Mouse (Mus musculus): ENCODE results near the gene Agbl4. TPM values are rescaled to one million over a fixed set of nuclear protein-coding genes. Genes with fewer than 3 reads are reported as not detected.

Gene Agbl4
- polyA plus RNA-seq, 1 experiment from 2014 or later, result 2.7 TPM

DNA sequence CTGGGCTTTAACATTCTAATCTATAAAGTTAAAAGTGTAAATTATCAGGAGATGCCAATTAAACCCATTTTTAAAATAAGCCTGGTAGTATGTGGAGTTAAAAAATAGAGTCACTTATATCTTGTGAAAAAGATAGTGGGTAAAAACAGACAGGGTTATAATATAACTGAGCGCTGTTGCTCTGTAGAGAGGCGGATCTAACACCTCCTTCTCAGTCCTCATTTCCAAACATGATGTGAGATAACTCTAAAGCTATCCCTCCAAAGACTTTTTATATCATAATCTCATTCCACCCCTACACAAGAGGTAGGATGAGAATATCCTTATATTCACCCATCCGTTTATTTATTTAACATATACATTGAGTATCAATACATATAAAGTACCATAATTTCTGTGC lies 669.9 kb downstream of the Agbl4 start:
- Histone ChIP-seq H3K36me3 (ENCODE audit: control insufficient read depth, insufficient read depth) (no peaks in the 10 kb centered on the region), H3K4me2 (ENCODE audit: low read length) (no peak overlapping the region), H3K4me3 (replicated peaks; ENCODE audit: low read length) (no peak overlapping the region), H3K27me3 (replicated peaks; ENCODE audit: control insufficient read depth, insufficient read depth, low read length) (no peaks in the 10 kb centered on the region), H3K9ac (replicated peaks; ENCODE audit: low read depth, low read length) (no peak overlapping the region), H3K4me1 (replicated peaks; ENCODE audit: control insufficient read depth, insufficient read depth, low read length) (no peaks in the 10 kb centered on the region), H3K27ac (ENCODE audit: low read length) (no peak overlapping the region), H3K9me3 (ENCODE audit: control insufficient read depth, low read length) (no peaks in the 10 kb centered on the region)
- no peak for ATAC-seq
- 90% methylated on average over 3 of the region's 3 CpGs for WGBS

DNA sequence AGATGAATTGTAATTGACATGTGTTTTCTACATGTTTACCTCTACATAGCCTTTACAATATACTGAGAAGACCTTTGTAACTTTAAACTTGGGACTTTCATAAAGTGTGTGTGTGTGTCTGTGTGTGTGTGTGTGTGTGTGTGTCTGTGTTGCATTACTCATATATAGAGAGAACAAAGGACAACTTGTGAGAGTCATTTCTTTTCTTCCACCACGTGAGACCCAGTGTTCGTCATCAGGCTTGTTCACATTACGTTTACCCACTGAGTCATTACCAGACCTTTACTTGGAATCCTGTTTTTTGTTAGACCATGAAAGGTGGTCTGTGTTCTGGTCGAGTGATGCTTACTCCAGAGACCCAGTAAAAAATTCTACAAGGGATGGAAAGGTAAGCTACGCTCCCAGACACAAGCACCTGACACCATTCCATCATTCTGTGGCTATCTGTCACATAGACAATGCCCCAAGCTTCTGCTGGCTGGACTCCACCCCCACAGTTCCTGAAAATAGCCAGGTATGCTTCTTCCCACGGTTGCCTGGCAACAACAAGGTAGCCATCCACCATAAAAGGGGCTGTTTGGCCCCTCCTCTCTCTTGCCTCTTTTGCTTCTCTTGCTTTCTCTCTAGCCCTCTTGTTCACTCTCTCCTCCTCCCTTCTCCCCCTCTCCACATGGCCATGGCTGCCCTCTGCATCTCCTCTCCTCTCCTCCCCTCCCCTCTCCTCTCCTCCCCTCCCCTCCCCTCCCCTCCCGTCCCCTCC lies 676.5 kb downstream of the Agbl4 start:
- H3K4me3 ChIP-seq (replicated peaks; ENCODE audit: low read length), result no peak overlapping the region
- H3K27me3 ChIP-seq (replicated peaks; ENCODE audit: control insufficient read depth, insufficient read depth, low read length), result no peaks in the 10 kb centered on the region
- no peaks in the 10 kb centered on the region for H3K9me3 ChIP-seq (ENCODE audit: control insufficient read depth, low read length)
- 62% methylated on average over 6 of the region's 7 CpGs for WGBS
- no peak overlapping the region for H3K27ac ChIP-seq (ENCODE audit: low read length)
- ATAC-seq, result no peak
- no peak overlapping the region for H3K9ac ChIP-seq (replicated peaks; ENCODE audit: low read depth, low read length)
- no peaks in the 10 kb centered on the region for H3K36me3 ChIP-seq (ENCODE audit: control insufficient read depth, insufficient read depth)
- H3K4me2 ChIP-seq (ENCODE audit: low read length), result no peak overlapping the region
- H3K4me1 ChIP-seq (replicated peaks; ENCODE audit: control insufficient read depth, insufficient read depth, low read length), result no peaks in the 10 kb centered on the region

DNA sequence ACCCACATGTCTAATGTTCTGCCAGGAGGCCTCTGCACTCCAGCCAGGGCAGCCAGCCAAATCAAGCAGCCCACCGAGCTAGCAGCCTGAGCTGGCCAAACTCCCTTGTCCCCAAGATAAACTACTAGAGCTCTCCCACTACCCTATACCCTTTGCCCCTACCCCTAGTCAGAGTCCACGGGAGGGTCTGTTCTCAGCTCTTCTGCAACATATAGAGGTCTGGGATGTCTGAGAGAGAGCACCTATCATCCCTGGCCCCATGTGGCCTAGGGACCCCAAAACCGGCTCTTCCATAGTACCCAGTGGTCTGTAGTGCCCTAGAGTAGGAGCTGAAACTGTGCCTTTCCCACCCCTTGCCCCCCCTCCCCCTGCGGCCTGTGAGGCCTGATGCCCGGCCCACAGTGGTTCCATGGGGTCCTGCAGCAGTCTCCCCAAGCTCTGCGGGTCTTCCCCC lies 677.3 kb downstream of the Agbl4 start:
- ATAC-seq, result peak; percentile 52; the same call in 1 of the 2 replicates

DNA sequence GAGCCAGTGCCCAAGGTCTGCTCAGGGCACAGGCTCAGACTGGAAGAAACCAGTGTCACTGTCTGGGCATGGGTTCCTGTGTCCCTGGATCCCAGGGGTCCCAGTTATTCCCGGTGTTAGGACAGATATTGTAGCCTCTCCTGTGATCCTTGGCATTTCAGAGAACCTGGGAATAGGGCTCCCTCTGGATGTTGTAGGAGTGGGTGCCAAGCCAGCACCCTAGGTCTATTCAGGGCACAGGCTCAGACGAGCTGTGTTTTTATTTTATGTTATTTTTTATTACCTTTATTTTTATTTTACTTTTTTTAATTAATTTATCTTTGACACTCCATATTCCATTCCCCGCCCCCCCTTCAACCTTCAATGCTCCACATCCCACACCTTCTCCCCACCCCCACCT lies 680.3 kb downstream of the Agbl4 start:
- no peak for ATAC-seq
- no peak overlapping the region for H3K27ac ChIP-seq (ENCODE audit: low read length)
- H3K36me3 ChIP-seq (ENCODE audit: control insufficient read depth, insufficient read depth), result no peaks in the 10 kb centered on the region
- no peak overlapping the region for H3K9ac ChIP-seq (replicated peaks; ENCODE audit: low read depth, low read length)
- no peak overlapping the region for H3K4me2 ChIP-seq (ENCODE audit: low read length)
- no peak overlapping the region for H3K4me3 ChIP-seq (replicated peaks; ENCODE audit: low read length)
- H3K9me3 ChIP-seq (ENCODE audit: control insufficient read depth, low read length), result no peaks in the 10 kb centered on the region
- no peaks in the 10 kb centered on the region for H3K27me3 ChIP-seq (replicated peaks; ENCODE audit: control insufficient read depth, insufficient read depth, low read length)
- 93% methylated on average over 3 of the region's 3 CpGs for WGBS
- no peaks in the 10 kb centered on the region for H3K4me1 ChIP-seq (replicated peaks; ENCODE audit: control insufficient read depth, insufficient read depth, low read length)

More for the DNA sequence above, 677.3 kb downstream of the Agbl4 start:
- no peak overlapping the region for H3K27ac ChIP-seq (ENCODE audit: low read length)
- no peaks in the 10 kb centered on the region for H3K4me1 ChIP-seq (replicated peaks; ENCODE audit: control insufficient read depth, insufficient read depth, low read length)
- H3K4me2 ChIP-seq (ENCODE audit: low read length), result no peak overlapping the region
- no peak overlapping the region for H3K4me3 ChIP-seq (replicated peaks; ENCODE audit: low read length)
- H3K9me3 ChIP-seq (ENCODE audit: control insufficient read depth, low read length), result no peaks in the 10 kb centered on the region
- H3K36me3 ChIP-seq (ENCODE audit: control insufficient read depth, insufficient read depth), result no peaks in the 10 kb centered on the region
- H3K9ac ChIP-seq (replicated peaks; ENCODE audit: low read depth, low read length), result no peak overlapping the region
- H3K27me3 ChIP-seq (replicated peaks; ENCODE audit: control insufficient read depth, insufficient read depth, low read length), result no peaks in the 10 kb centered on the region
- 81% methylated on average over 6 of the region's 6 CpGs for WGBS

DNA sequence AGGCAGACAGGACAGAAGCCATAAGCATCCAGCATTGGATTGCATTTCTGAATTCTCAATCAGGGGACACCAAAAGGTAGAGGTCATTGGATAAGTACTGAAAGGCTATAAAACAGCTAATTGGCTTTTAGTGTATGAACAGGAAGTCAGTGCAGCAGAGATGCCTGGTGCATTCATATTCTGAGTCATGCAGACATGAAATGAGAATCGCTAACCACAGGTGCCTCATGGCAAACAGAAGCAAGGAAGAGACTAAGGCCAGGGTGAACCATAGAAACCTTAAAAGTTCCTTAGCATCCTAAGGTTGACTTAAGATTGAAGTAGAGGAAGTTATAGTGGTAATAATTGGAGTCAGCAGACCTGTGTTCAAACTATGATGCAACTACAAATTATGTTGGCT lies 687.9 kb downstream of the Agbl4 start:
- Histone ChIP-seq H3K27ac (ENCODE audit: low read length) (no peak overlapping the region), H3K9me3 (ENCODE audit: control insufficient read depth, low read length) (no peaks in the 10 kb centered on the region), H3K9ac (replicated peaks; ENCODE audit: low read depth, low read length) (no peak overlapping the region), H3K4me3 (replicated peaks; ENCODE audit: low read length) (no peak overlapping the region), H3K4me2 (ENCODE audit: low read length) (no peak overlapping the region), H3K36me3 (ENCODE audit: control insufficient read depth, insufficient read depth) (no peaks in the 10 kb centered on the region), H3K27me3 (replicated peaks; ENCODE audit: control insufficient read depth, insufficient read depth, low read length) (no peaks in the 10 kb centered on the region), H3K4me1 (replicated peaks; ENCODE audit: control insufficient read depth, insufficient read depth, low read length) (no peaks in the 10 kb centered on the region)
- no peak for ATAC-seq
- WGBS, result 84% methylated on average over 1 of the region's 1 CpGs

DNA sequence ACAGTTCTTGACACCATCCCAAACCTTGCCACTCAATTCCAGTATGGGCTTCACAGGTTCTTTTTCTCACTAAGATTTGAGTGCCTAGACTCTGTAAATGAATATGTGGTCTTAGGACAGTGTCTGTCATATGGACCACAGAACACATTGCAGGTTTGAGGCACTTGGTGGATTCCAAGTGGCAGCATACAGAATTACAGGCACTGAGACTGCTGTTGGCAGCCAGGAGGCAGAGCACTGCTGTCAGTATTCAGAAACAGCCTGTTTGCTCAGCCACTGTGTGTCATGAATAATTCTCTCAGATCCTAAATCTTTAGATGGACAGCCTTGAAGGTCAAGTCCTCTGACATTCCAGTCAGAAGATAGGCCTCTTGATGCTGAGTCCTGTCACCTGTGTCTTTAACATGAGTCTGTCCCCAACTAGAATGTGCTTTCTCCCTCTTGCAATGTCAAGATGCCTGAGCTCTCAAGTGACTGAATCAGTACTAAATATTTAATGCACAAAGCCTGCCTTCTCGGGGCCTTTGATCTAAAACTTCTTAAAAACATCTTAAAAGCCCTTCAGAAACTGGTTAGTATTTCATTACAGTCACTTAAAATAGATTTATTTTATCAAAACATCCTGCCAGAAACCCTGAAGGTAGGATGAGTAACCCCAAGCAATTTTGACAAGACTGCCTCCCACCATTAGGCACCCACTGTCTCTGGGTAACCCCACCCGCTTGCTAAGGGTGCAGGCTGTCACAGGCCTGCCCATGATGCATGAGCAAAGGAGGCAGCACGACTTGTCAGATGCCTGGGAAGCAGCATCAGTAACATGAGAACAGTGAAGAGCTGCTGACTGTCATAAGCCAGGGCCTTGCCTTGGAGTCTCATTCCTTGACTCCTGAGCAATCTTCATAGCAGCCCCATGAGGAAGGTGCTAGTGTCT lies 739.0 kb downstream of the Agbl4 start:
- WGBS, result 80% methylated on average over 3 of the region's 3 CpGs
- Histone ChIP-seq H3K4me2 (ENCODE audit: low read length) (no peak overlapping the region), H3K4me1 (replicated peaks; ENCODE audit: control insufficient read depth, insufficient read depth, low read length) (no peaks in the 10 kb centered on the region), H3K36me3 (ENCODE audit: control insufficient read depth, insufficient read depth) (no peaks in the 10 kb centered on the region), H3K9ac (replicated peaks; ENCODE audit: low read depth, low read length) (no peak overlapping the region), H3K4me3 (replicated peaks; ENCODE audit: low read length) (no peak overlapping the region), H3K27me3 (replicated peaks; ENCODE audit: control insufficient read depth, insufficient read depth, low read length) (no peaks in the 10 kb centered on the region), H3K9me3 (ENCODE audit: control insufficient read depth, low read length) (no peaks in the 10 kb centered on the region), H3K27ac (ENCODE audit: low read length) (no peak overlapping the region)
- ATAC-seq, result no peak

DNA sequence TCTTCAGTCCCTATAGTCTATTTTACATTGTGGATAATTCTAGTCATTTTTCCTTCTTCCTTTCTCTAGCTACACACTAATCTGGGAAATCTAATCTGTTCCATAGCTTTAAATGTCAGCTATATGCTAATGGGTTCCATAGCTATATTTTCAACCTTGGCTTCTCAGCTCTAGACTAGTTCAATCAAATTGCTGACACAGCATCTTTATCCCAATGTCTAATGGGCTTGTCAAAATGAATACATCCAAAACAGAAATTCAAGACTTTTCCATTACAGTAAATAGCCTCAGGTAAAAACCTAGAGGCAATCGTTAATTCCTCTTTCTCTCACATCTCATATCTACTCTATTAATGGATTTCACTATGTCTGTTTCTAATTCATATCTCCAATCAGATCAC lies 750.3 kb downstream of the Agbl4 start:
- Histone ChIP-seq H3K36me3 (ENCODE audit: control insufficient read depth, insufficient read depth) (no peaks in the 10 kb centered on the region), H3K9ac (replicated peaks; ENCODE audit: low read depth, low read length) (no peak overlapping the region), H3K27ac (ENCODE audit: low read length) (no peak overlapping the region), H3K4me2 (ENCODE audit: low read length) (no peak overlapping the region), H3K4me1 (replicated peaks; ENCODE audit: control insufficient read depth, insufficient read depth, low read length) (no peaks in the 10 kb centered on the region), H3K4me3 (replicated peaks; ENCODE audit: low read length) (no peak overlapping the region), H3K9me3 (ENCODE audit: control insufficient read depth, low read length) (no peaks in the 10 kb centered on the region), H3K27me3 (replicated peaks; ENCODE audit: control insufficient read depth, insufficient read depth, low read length) (no peaks in the 10 kb centered on the region)
- WGBS, result 95% methylated on average over 1 of the region's 1 CpGs
- ATAC-seq, result no peak

DNA sequence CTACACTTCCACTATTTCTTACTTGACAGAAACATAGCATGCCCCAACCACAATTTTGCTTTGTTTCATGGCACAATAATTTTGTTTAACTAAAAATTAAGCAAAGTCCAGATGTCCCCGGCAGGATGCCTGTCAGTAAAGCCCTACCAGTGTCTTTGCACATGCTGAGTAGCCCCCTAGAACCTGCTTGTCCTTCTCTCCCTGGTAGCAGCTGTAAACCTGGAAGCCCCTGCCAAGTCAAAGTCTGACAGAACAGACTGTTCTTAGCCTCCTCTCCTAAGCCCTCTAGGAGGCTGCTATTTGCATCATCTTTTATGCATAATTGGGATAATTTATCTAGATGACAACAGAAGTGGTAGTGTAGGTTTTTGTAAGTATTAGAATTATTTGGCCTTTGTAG lies 758.4 kb downstream of the Agbl4 start:
- 60% methylated on average over 1 of the region's 1 CpGs for WGBS
- Histone ChIP-seq H3K27me3 (replicated peaks; ENCODE audit: control insufficient read depth, insufficient read depth, low read length) (no peaks in the 10 kb centered on the region), H3K9ac (replicated peaks; ENCODE audit: low read depth, low read length) (no peak overlapping the region), H3K4me3 (replicated peaks; ENCODE audit: low read length) (no peak overlapping the region), H3K36me3 (ENCODE audit: control insufficient read depth, insufficient read depth) (no peaks in the 10 kb centered on the region), H3K4me1 (replicated peaks; ENCODE audit: control insufficient read depth, insufficient read depth, low read length) (no peaks in the 10 kb centered on the region), H3K27ac (ENCODE audit: low read length) (no peak overlapping the region), H3K4me2 (ENCODE audit: low read length) (no peak overlapping the region), H3K9me3 (ENCODE audit: control insufficient read depth, low read length) (no peaks in the 10 kb centered on the region)
- peak; percentile 59; the same call in 1 of the 2 replicates for ATAC-seq

DNA sequence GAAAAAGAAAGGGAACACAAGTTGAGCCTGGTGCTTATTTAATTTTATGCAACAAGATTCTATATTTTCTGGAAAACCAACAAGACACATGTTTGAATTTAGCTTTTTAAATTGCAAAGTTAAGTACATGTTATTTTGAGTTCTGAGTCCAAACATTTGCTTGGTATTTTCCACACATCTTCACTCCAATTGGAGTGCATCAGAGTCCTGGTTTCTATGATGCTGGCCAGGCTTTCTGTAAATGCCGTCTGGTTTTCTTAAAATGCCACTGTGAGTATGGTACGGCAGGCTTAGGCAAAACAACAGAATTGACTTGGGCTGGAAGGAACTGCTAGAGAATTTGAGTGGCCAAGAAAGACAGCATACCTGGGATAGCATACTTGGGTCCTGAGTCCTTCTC lies 784.0 kb downstream of the Agbl4 start:
- no peaks in the 10 kb centered on the region for H3K9me3 ChIP-seq (ENCODE audit: control insufficient read depth, low read length)
- no peak for ATAC-seq
- 82% methylated on average over 2 of the region's 2 CpGs for WGBS

More for the DNA sequence above, 784.0 kb downstream of the Agbl4 start:
- Histone ChIP-seq H3K4me2 (ENCODE audit: low read length) (no peak overlapping the region), H3K9ac (replicated peaks; ENCODE audit: low read depth, low read length) (no peak overlapping the region), H3K36me3 (ENCODE audit: control insufficient read depth, insufficient read depth) (no peaks in the 10 kb centered on the region), H3K4me3 (replicated peaks; ENCODE audit: low read length) (no peak overlapping the region), H3K27ac (ENCODE audit: low read length) (no peak overlapping the region), H3K4me1 (replicated peaks; ENCODE audit: control insufficient read depth, insufficient read depth, low read length) (no peaks in the 10 kb centered on the region), H3K27me3 (replicated peaks; ENCODE audit: control insufficient read depth, insufficient read depth, low read length) (no peaks in the 10 kb centered on the region)
